Mouse (Mus musculus): ENCODE results near the gene Nell1.

Gene Nell1

GRCm38 (mm10) chr7:50041112-50041511, 66.4 kb downstream of the Nell1 start:
- no peak for DNase-seq (ENCODE audit: extremely low read depth, insufficient read length, low spot score)

- no peak for DNase-seq (ENCODE audit: extremely low read depth, insufficient read length, low spot score)
Observed at GRCm38 (mm10) chr7:50050144-50050543, 75.5 kb downstream of the Nell1 start.

- DNase-seq (ENCODE audit: extremely low read depth, insufficient read length, low spot score), result no peak
Observed at GRCm38 (mm10) chr7:50053704-50054103, 79.0 kb downstream of the Nell1 start.

GRCm38 (mm10) chr7:50094461-50094860, 119.8 kb downstream of the Nell1 start:
- DNase-seq (ENCODE audit: extremely low read depth, insufficient read length, low spot score), result no peak

- no peak for DNase-seq (ENCODE audit: extremely low read depth, insufficient read length, low spot score)
Observed at GRCm38 (mm10) chr7:50105612-50106321, 131.1 kb downstream of the Nell1 start.

GRCm38 (mm10) chr7:50107261-50107660, 132.6 kb downstream of the Nell1 start:
- no peak for DNase-seq (ENCODE audit: extremely low read depth, insufficient read length, low spot score)

GRCm38 (mm10) chr7:50118348-50118747, 143.7 kb downstream of the Nell1 start:
- no peak for DNase-seq (ENCODE audit: extremely low read depth, insufficient read length, low spot score)

GRCm38 (mm10) chr7:50137706-50138105, 163.0 kb downstream of the Nell1 start:
- no peak for DNase-seq (ENCODE audit: extremely low read depth, insufficient read length, low spot score)

GRCm38 (mm10) chr7:50149326-50149725, 174.7 kb downstream of the Nell1 start:
- no peak for DNase-seq (ENCODE audit: extremely low read depth, insufficient read length, low spot score)

- no peak for DNase-seq (ENCODE audit: extremely low read depth, insufficient read length, low spot score)
Observed at GRCm38 (mm10) chr7:50150838-50151237, 176.2 kb downstream of the Nell1 start.

GRCm38 (mm10) chr7:50153618-50154017, 179.0 kb downstream of the Nell1 start:
- DNase-seq (ENCODE audit: extremely low read depth, insufficient read length, low spot score), result no peak

GRCm38 (mm10) chr7:50162602-50163001, 187.9 kb downstream of the Nell1 start:
- DNase-seq (ENCODE audit: extremely low read depth, insufficient read length, low spot score), result no peak

- DNase-seq (ENCODE audit: extremely low read depth, insufficient read length, low spot score), result no peak
Observed at GRCm38 (mm10) chr7:50168778-50169177, 194.1 kb downstream of the Nell1 start.

- no peak for DNase-seq (ENCODE audit: extremely low read depth, insufficient read length, low spot score)
Observed at GRCm38 (mm10) chr7:50186306-50186705, 211.6 kb downstream of the Nell1 start.

- no peak for DNase-seq (ENCODE audit: extremely low read depth, insufficient read length, low spot score)
Observed at GRCm38 (mm10) chr7:50193955-50194354, 219.3 kb downstream of the Nell1 start.

GRCm38 (mm10) chr7:50195080-50195611, 220.5 kb downstream of the Nell1 start:
- DNase-seq (ENCODE audit: extremely low read depth, insufficient read length, low spot score), result no peak

GRCm38 (mm10) chr7:50205268-50205667, 230.6 kb downstream of the Nell1 start:
- DNase-seq (ENCODE audit: extremely low read depth, insufficient read length, low spot score), result no peak

- no peak for DNase-seq (ENCODE audit: extremely low read depth, insufficient read length, low spot score)
Observed at GRCm38 (mm10) chr7:50210678-50211251, 236.1 kb downstream of the Nell1 start.

- no peak for DNase-seq (ENCODE audit: extremely low read depth, insufficient read length, low spot score)
Observed at GRCm38 (mm10) chr7:50221849-50222248, 247.2 kb downstream of the Nell1 start.

- DNase-seq (ENCODE audit: extremely low read depth, insufficient read length, low spot score), result no peak
Observed at GRCm38 (mm10) chr7:50226621-50227020, 252.0 kb downstream of the Nell1 start.

GRCm38 (mm10) chr7:50228273-50228672, 253.6 kb downstream of the Nell1 start:
- no peak for DNase-seq (ENCODE audit: extremely low read depth, insufficient read length, low spot score)

GRCm38 (mm10) chr7:50241213-50241612, 266.5 kb downstream of the Nell1 start:
- no peak for DNase-seq (ENCODE audit: extremely low read depth, insufficient read length, low spot score)
